Mouse (Mus musculus) cerebellum, adult 8-10 months (tissue): ENCODE results near the gene Cxcr2.
"Not testable (repeated sequence)": the region's sequence is repeated elsewhere in the genome, so short reads cannot be mapped to it uniquely, and the experiment has no call there.

ENCODE experiments used
- DNase-seq: peaks from one replicate; pipeline ENCODE4 v3.0.0; 2022

Cxcr2 gene

GRCm38 (mm10) chr1:74141781-74142180 is 12.0 kb upstream of the Cxcr2 start:
- DNase-seq = no peak

GRCm38 (mm10) chr1:74149106-74149885 is 4.5 kb upstream of the Cxcr2 start:
- DNase-seq = no peak

- DNase-seq = no peak
Observed at GRCm38 (mm10) chr1:74150101-74150500, 3.7 kb upstream of the Cxcr2 start.

- no peak for DNase-seq
Observed at GRCm38 (mm10) chr1:74151091-74151490, 2.7 kb upstream of the Cxcr2 start.

GRCm38 (mm10) chr1:74155435-74156012 is 1.7 kb downstream of the Cxcr2 start:
- DNase-seq = no peak

- DNase-seq = no peak
Observed at GRCm38 (mm10) chr1:74156381-74156910, 2.7 kb downstream of the Cxcr2 start.

GRCm38 (mm10) chr1:74159613-74160012 is 5.8 kb downstream of the Cxcr2 start:
- DNase-seq = not testable (repeated sequence)

GRCm38 (mm10) chr1:74160036-74160435 is 6.2 kb downstream of the Cxcr2 start:
- no peak for DNase-seq

GRCm38 (mm10) chr1:74167136-74167535 is 13.3 kb downstream of the Cxcr2 start:
- no peak for DNase-seq

GRCm38 (mm10) chr1:74169721-74170120 is 15.9 kb downstream of the Cxcr2 start:
- no peak for DNase-seq

GRCm38 (mm10) chr1:74172722-74173121 is 18.9 kb downstream of the Cxcr2 start:
- DNase-seq = no peak

GRCm38 (mm10) chr1:74175731-74176130 is 21.9 kb downstream of the Cxcr2 start:
- DNase-seq = no peak

GRCm38 (mm10) chr1:74178618-74179017 is 24.8 kb downstream of the Cxcr2 start:
- DNase-seq = no peak

- no peak for DNase-seq
Observed at GRCm38 (mm10) chr1:74179624-74180408, 26.0 kb downstream of the Cxcr2 start.

GRCm38 (mm10) chr1:74181462-74181861 is 27.7 kb downstream of the Cxcr2 start:
- DNase-seq = no peak

GRCm38 (mm10) chr1:74183006-74183405 is 29.2 kb downstream of the Cxcr2 start:
- DNase-seq = no peak

- no peak for DNase-seq
Observed at GRCm38 (mm10) chr1:74190471-74190870, 36.7 kb downstream of the Cxcr2 start.

GRCm38 (mm10) chr1:74192711-74193110 is 38.9 kb downstream of the Cxcr2 start:
- DNase-seq = no peak

GRCm38 (mm10) chr1:74194445-74194844 is 40.7 kb downstream of the Cxcr2 start, which contains the start of gene Cxcr1:
Cxcr1 (minus strand) TSS chr1:74194631.
- DNase-seq = no peak

GRCm38 (mm10) chr1:74195961-74196360 is 42.2 kb downstream of the Cxcr2 start:
- no peak for DNase-seq

GRCm38 (mm10) chr1:74196621-74197419 is 43.0 kb downstream of the Cxcr2 start:
- no peak for DNase-seq

- DNase-seq = no peak
Observed at GRCm38 (mm10) chr1:74197726-74198470, 44.1 kb downstream of the Cxcr2 start.
